Mouse (Mus musculus) T-helper 2 cell (primary cell): ENCODE results near the gene Hs6st1.

Experiments
- in situ Hi-C: fragments of 300-600 bp; cut with MboI, MseI; formaldehyde crosslinking; loops from one replicate; pipeline ENCODE4 v1.15.1; 2025; ENCODE audit warnings: high pct_unique_total_duplicates

Gene Hs6st1

GRCm38 (mm10) chr1:36079679-36080078 is 11.5 kb downstream of the Hs6st1 start:
- in situ Hi-C loops: no loop called here

- in situ Hi-C loops: no loop called here
Measured at GRCm38 (mm10) chr1:36080974-36081373, 12.8 kb downstream of the Hs6st1 start.

GRCm38 (mm10) chr1:36082184-36082583 is 14.0 kb downstream of the Hs6st1 start:
- in situ Hi-C loops: no loop called here

GRCm38 (mm10) chr1:36083554-36083953 is 15.4 kb downstream of the Hs6st1 start:
- in situ Hi-C loops: no loop called here

- in situ Hi-C loops: no loop called here
Measured at GRCm38 (mm10) chr1:36085069-36085468, 16.9 kb downstream of the Hs6st1 start.

- in situ Hi-C loops: no loop called here
Measured at GRCm38 (mm10) chr1:36088367-36088766, 20.2 kb downstream of the Hs6st1 start.

GRCm38 (mm10) chr1:36089481-36089880 is 21.3 kb downstream of the Hs6st1 start:
- in situ Hi-C loops: no loop called here

GRCm38 (mm10) chr1:36090011-36090721 is 22.0 kb downstream of the Hs6st1 start:
- in situ Hi-C loops: no loop called here

GRCm38 (mm10) chr1:36090722-36091110 is 22.5 kb downstream of the Hs6st1 start:
- in situ Hi-C loops: no loop called here

- in situ Hi-C loops: no loop called here
Measured at GRCm38 (mm10) chr1:36091246-36091645, 23.0 kb downstream of the Hs6st1 start.

- in situ Hi-C loops: no loop called here
Measured at GRCm38 (mm10) chr1:36093741-36094140, 25.5 kb downstream of the Hs6st1 start.

- in situ Hi-C loops: no loop called here
Measured at GRCm38 (mm10) chr1:36095423-36096272, 27.4 kb downstream of the Hs6st1 start.

- in situ Hi-C loops: no loop called here
Measured at GRCm38 (mm10) chr1:36098432-36098831, 30.2 kb downstream of the Hs6st1 start.

GRCm38 (mm10) chr1:36100371-36100770 is 32.2 kb downstream of the Hs6st1 start:
- in situ Hi-C loops: no loop called here

- in situ Hi-C loops: no loop called here
Measured at GRCm38 (mm10) chr1:36105917-36106706, 37.9 kb downstream of the Hs6st1 start.

- in situ Hi-C loops: loop anchor here (10.0 kb wide), 1 partner anchor 715 kb away; no protein-coding TSS in a partner anchor
Measured at GRCm38 (mm10) chr1:36109987-36110386, 41.8 kb downstream of the Hs6st1 start.

- in situ Hi-C loops: loop anchor here (10.0 kb wide), 1 partner anchor 718 kb away; no protein-coding TSS in a partner anchor
Measured at GRCm38 (mm10) chr1:36112665-36113064, 44.5 kb downstream of the Hs6st1 start.

- in situ Hi-C loops: loop anchor here (10.0 kb wide), 1 partner anchor 719 kb away; no protein-coding TSS in a partner anchor
Measured at GRCm38 (mm10) chr1:36113670-36114069, 45.5 kb downstream of the Hs6st1 start.

- in situ Hi-C loops: loop anchor here (10.0 kb wide), 1 partner anchor 720 kb away; no protein-coding TSS in a partner anchor
Measured at GRCm38 (mm10) chr1:36114844-36115243, 46.6 kb downstream of the Hs6st1 start.

GRCm38 (mm10) chr1:36116488-36116887 is 48.3 kb downstream of the Hs6st1 start:
- in situ Hi-C loops: loop anchor here (10.0 kb wide), 1 partner anchor 722 kb away; no protein-coding TSS in a partner anchor

- in situ Hi-C loops: loop anchor here (10.0 kb wide), 1 partner anchor 723 kb away; no protein-coding TSS in a partner anchor
Measured at GRCm38 (mm10) chr1:36118061-36118685, 50.0 kb downstream of the Hs6st1 start.
